Mouse (Mus musculus) thymus, postnatal 10 days (tissue): ENCODE results near the gene Vsx1.

ENCODE experiments used
- DNase-seq, 2 experiments: peaks; one replicate each; pipeline ENCODE4 v3.0.0; 2021; ENCODE audit warnings: low spot score in 2 of 2

Vsx1 gene

DNA sequence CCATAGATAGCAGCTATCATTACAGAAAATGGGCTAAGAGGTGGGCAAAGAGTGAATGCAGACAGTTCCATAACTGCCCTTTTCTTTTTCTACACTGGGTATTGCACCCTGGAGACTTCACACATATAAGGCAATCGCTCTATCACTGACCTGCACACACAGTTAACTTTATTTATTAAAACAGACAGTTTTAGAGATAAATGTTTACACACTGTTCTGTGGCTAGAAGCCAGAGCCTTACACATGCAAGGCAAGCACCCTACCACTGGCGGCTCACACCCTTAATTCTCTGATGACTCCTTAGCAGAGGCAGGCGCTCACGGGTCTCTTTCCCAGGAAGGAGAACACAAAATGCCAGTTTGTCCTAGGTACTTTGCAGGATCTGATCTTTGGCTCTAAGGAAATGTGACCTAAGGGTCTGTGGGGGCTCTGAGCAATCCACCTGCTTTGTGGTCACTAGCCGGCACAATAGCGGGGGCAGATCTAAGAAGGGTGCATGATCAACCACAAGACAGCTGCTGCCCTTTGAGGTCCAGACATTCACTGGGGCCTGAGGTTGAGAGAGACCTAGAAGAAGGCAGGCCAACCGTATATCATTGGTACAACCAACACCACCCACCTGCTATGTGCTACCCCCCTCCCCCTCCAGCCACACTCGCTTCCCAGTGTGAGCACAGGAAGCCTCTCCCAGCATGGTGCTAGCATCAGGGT is 42.6 kb downstream of the Vsx1 start:
- DNase-seq: no peak

DNA sequence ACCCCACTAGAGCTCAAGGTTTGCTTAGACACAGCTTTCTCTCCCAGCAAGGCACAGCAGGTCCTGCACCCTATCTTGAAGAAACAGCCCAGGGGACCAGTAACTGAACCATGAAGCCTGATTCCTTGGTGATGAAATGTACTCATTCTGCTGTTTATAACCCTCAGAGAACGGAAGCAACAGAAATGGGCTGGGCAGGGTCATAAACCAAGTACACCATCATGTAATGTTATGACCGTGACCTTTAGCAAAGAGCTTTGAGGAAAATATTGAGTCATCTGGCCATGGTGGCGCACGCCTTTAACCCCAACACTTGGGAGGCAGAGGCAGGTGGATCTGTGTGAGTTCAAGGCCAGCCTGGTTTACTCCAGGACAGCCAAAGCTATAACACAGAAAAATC is 43.9 kb downstream of the Vsx1 start:
- DNase-seq: no peak

DNA sequence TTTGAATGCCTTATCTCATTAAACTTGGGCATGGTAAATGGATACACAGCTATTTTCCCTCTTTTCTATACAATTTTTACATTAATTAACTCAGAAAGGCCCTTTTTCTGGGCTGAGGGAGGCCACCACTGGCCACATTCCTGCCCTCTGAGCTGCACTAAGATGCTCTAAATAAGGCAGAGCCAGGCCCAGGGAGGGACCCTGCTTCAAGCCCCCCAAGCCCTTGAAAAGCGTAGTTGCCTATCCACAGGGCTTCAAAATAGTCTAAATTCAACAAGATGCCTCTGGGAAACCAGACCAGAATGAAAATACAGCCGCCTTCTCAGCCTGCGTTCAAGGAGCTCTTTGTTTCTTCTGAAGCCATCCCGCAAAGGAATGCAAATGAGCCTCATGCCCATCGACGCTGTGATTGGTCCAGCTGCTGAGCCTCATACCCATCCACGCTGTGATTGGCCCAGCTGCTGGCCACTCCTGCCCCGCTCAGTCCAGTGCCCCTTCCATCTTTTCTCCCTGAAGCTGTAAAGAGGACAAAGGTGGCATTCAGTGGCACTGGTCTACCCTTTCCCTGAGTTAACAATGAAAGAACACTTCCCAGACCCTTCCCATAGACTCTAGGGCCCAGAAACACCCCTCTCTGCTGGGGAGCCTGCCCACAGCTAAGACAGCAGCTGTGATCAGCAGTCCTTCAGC is 45.3 kb downstream of the Vsx1 start:
- no peak for DNase-seq

DNA sequence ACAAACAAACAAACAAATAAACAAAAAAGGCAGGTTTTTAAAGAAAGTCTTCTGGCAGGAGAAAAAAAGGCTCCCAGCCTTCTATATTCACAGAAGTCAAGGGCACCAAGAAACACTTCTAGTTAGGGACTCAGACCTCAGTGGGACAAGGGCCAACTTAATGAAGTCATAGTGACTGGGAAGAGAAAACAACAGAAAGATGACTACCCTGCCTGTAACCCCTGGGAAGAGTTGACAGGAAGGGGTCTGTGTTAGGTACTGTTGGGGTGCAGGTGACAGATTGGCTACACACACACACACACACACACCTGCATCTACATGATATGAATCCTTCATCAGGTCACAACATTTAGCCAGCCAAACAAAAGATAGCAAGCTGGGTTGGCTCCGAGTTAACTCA is 46.0 kb downstream of the Vsx1 start:
- DNase-seq: no peak

DNA sequence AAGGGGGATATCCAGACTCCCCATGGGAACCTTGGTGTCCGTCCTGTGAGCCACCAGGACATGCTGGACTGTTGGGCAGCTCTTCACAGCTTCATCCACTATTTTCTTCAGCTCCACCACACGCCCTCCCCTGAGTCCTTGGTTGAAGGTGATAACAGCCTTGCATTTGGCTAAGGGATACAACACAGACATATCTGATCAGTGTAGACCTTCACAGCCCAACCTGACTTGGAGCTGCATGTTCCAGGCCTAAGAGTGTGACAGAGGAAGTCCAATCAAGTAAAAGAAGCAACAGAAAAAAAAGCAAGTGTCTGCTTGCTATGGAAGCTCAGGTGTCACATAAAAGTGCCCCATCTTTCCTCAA is 50.8 kb downstream of the Vsx1 start:
- DNase-seq: no peak

DNA sequence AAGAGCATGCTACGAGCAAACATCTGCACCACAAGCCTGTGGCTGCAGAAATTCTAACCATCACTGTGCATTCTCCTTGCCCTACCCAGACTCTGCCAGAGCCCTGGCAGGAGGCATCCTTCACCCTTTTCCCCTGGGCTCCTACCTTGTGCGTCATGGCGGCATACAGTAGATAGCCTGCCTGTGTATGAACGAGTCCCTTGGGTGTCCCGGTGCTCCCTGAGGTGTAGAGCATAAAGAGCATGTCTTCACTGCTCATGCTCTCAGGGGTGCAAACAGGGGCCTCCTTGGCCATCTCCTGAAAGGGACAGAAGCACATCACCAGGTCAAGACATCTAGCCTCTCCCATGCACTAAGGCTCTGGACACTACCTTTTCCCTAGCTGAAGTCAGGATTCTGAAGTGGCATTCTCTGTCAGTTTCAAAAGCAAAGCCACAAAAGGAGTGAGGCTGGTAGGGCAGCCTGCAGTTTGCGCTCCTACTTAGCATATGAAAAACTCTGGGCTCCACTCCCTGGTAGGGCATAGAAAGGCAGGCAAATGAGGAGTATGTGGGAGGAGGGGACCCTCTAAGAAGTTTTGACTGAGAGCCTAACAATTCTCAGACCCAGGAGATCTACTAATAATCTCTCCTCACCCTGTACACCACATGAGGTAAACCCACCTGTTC is 51.3 kb downstream of the Vsx1 start:
- no peak for DNase-seq

DNA sequence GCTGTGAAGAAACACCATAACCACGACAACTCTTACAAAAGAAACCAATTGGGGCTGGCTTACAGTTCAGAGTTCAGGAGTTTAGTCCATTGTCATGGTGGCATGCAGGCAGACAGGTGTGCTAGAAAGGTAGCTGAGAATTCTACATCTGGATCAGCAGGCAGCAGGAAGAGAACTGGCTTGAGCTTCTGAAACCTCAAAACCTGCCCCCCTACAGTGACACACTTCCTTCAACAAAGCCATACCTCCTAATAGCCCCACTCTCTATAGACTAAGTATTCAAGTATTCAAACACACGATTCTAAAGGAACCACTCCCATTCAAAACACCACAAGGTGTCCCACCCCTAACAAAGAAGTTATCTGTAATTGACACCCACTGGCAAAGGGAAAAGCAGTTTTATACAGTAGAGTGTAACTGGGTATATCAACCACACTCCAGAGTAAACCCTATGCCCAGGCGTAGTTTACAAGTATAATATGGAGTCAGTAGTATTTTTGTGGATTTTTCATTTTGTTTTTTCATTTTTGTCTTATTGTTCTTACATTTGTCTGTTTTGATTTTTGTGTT is 53.2 kb downstream of the Vsx1 start:
- DNase-seq: no peak
